Mouse (Mus musculus) erythroblast, embryonic 14.5 days (primary cell): ENCODE data around the gene Arl5c. TPM values are rescaled to one million over a fixed set of nuclear protein-coding genes. Genes with fewer than 3 reads are reported as not detected.

Experiments
- H3K27me3 ChIP-seq: 2 replicates; pipeline ENCODE4 v1.6.1; 2012; ENCODE audit warnings: inconsistent platforms; ENCODE audit not compliant: control insufficient read depth
- H3K36me3 ChIP-seq: 2 replicates; pipeline ENCODE4 v1.6.1; 2012; ENCODE audit warnings: mild to moderate bottlenecking, inconsistent platforms; ENCODE audit not compliant: control insufficient read depth
- H3K4me1 ChIP-seq: 2 replicates; pipeline ENCODE4 v1.6.1; 2012; ENCODE audit warnings: inconsistent platforms; ENCODE audit not compliant: control insufficient read depth
- H3K4me3 ChIP-seq: replicated peaks from 2 replicates; pipeline ENCODE3; 2012; ENCODE audit warnings: moderate library complexity, mild to moderate bottlenecking, inconsistent platforms
- H3K9me3 ChIP-seq: 2 replicates; pipeline ENCODE4 v1.6.1; 2012; ENCODE audit warnings: low read length, inconsistent platforms, mixed read lengths; ENCODE audit not compliant: control insufficient read depth
- GATA1 ChIP-seq: IDR thresholded peaks from 2 replicates; pipeline ENCODE4 v1.6.1; 2012; ENCODE audit warnings: low read length, inconsistent platforms, mixed read lengths
- TAL1 ChIP-seq: IDR thresholded peaks from 3 replicates; pipeline ENCODE4 v1.6.1; 2012; ENCODE audit warnings: low read length, inconsistent platforms, mixed read lengths
- polyA plus RNA-seq: library from polyadenylated mRNA; stranded (reverse); fragments of >175 nt; gene quantifications from 2 replicates; pipeline ENCODE4 v1.2.3, GENCODE M21; 2012

Gene Arl5c
- polyA plus RNA-seq, 1 experiment = not detected

DNA sequence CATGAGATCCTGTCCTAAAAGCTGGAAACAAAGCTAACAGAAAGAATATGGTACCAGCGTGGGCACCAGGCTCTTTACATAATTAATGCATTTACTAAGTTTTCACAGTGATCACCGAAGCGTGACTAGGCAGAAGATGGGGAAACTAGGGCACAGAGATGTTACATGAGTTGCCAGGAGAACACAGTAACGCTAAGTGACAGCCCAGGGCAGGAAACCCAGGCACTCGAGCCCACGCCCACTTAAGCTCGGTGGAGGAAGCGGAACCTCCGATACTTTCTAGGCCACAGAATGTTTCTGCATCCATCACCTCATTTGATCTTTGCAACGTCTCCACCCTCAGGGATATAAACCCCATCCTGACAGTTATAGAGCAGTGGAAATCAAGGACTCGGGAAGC lies 12.1 kb upstream of the Arl5c start:
- no peaks in the 10 kb centered on the region for H3K36me3 ChIP-seq
- H3K9me3 ChIP-seq = no peaks in the 10 kb centered on the region
- H3K4me1 ChIP-seq = peaks cover 9% of the 10 kb centered on the region
- no peak overlapping the region for H3K4me3 ChIP-seq
- H3K27me3 ChIP-seq = peaks cover 23% of the 10 kb centered on the region
- no peak for TF ChIP-seq TAL1
- TF ChIP-seq GATA1 = no peak

DNA sequence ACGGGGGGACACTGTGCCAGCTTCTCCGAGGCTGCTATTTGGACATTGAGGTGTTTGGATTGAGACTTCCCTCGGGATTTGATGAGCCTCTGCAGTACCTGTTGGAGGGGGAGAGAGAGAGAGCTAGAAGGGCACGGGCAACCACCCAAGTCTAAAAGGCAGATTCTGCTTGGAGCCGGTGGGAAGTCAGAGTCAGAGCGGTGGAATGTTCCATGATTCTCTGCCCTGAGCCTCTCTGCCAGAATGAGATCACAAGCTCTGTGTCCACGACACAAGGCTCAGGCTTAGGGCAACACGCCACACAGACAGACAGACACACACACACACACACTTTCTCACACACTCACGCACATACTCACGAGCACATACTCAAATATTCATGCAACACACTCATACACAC lies 9.7 kb upstream of the Arl5c start:
- Histone ChIP-seq H3K4me3 (no peak overlapping the region), H3K9me3 (no peaks in the 10 kb centered on the region; the same call in 1 of the 2 replicates), H3K36me3 (no peaks in the 10 kb centered on the region), H3K27me3 (peaks cover 36% of the 10 kb centered on the region), H3K4me1 (peaks cover 17% of the 10 kb centered on the region)
- TF ChIP-seq TAL1 (no peak), GATA1 (no peak)

DNA sequence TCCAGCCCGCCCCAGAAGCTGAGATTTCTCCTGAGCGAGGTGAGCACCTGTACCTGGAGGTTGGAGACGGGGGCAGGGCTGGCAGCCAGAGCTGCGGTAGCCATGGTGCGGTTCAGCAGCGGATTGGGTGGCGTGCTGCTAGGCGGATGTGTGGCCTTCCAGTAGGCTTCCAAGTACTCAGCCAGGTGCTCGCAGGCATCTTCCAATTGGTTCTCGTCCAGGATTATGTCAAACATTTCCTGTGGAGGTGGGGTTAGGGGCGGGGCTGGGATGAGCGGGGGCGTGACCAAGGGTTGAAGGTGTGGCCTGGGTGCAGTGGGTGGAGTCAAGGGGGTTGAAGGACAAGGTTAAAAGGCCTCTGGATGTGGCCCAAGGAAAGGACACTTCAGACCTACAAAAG lies 9.1 kb upstream of the Arl5c start:
- Histone ChIP-seq H3K4me3 (no peak overlapping the region), H3K4me1 (peaks cover 17% of the 10 kb centered on the region), H3K36me3 (no peaks in the 10 kb centered on the region), H3K27me3 (peaks cover 42% of the 10 kb centered on the region), H3K9me3 (no peaks in the 10 kb centered on the region; the same call in 1 of the 2 replicates)
- TF ChIP-seq GATA1 (no peak), TAL1 (no peak)

DNA sequence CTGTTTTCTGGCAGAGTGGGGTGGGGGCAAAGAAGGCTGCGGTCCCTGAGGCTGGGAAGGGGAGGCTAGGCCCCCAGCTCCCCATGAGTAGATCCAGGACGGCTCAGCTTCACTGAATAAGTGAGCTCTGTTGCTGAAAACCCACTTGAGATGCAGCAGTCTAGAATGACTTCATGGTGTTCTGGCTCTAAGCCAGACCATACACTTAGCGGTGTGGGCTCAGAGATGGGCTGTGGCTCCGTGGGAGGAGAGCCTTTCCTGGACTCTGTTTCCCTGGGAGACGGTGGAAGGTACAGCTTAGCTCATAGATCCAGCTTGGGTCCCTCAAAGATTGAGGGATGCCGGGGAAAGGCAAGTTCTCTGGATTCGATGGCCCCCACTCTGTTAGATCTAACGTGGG lies 8.2 kb upstream of the Arl5c start:
- Histone ChIP-seq H3K36me3 (no peaks in the 10 kb centered on the region), H3K4me3 (no peak overlapping the region), H3K27me3 (peaks cover 49% of the 10 kb centered on the region), H3K4me1 (peaks cover 17% of the 10 kb centered on the region), H3K9me3 (no peaks in the 10 kb centered on the region; the same call in 1 of the 2 replicates)
- TF ChIP-seq GATA1 (no peak), TAL1 (no peak)

DNA sequence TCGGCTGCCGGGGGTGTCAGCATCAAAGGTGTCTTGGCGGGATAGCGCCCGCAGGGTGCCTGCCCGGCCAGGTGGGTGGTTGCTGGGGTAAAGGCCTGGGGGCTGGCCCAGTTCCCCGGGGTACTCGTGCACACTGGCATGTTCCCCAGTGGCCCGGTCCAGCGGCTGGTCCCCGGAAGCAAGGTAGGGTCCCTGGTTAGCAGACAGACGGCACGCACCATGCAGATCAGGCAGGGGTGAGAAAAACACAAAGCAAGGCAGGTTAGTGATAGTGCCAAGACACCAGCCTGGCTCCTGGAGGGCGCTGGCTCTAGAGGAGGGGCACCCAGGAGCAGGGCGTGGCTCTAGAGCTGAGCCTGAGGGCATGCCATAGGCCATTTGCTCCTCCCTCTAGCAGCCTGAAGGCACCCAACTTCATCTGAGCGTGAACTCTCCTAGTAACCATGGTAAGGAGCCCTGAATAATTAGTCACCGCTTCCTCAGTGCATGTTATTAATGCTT lies 7.2 kb upstream of the Arl5c start:
- Histone ChIP-seq H3K9me3 (no peaks in the 10 kb centered on the region; the same call in 1 of the 2 replicates), H3K4me1 (peaks cover 17% of the 10 kb centered on the region), H3K36me3 (no peaks in the 10 kb centered on the region), H3K27me3 (peaks cover 52% of the 10 kb centered on the region), H3K4me3 (no peak overlapping the region)
- TF ChIP-seq GATA1 (no peak), TAL1 (no peak)

DNA sequence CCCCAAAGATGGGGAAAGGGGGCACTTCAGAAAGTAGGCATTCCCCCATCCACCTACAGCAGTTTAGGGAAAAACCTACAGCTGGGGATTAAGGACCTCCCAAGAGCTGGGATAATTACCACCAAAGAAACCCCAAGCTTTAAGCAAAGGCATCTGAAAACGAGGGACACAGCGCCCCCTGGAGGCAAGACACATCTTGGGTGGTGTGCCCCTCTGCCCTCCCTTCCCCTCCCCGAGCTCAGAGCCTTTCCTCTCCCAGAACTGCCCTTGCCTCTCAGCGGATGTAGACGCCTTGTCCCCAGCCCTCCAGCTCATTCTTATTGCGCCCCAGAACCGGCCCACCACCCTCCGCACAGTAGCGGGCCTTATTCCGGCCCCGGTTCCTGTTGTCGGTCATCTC lies 6.6 kb upstream of the Arl5c start:
- H3K4me1 ChIP-seq = peaks cover 17% of the 10 kb centered on the region
- peaks cover 54% of the 10 kb centered on the region for H3K27me3 ChIP-seq
- H3K4me3 ChIP-seq = no peak overlapping the region
- H3K36me3 ChIP-seq = no peaks in the 10 kb centered on the region
- TF ChIP-seq GATA1 = no peak
- no peak for TF ChIP-seq TAL1
- H3K9me3 ChIP-seq = no peaks in the 10 kb centered on the region; the same call in 1 of the 2 replicates

DNA sequence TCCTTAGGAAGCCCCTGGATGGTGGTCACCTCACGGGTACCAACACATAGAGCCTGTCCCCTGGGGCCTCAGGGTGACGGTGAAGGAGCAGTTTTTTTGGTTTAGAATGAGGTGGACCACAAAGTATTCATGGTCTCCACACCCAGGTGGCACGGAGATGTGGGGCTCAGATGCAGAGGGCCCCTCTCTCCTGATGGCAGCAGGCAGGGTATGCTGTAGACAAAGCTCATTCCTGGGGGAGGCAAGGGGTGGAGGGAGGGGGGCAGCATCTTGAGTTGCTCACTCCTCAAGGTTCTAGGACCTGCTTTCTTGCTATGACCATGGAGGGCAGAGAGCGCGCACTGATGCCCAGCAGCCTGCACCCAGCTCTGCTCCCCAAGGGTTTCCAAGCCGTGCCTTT lies 6.0 kb upstream of the Arl5c start:
- Histone ChIP-seq H3K27me3 (peaks cover 54% of the 10 kb centered on the region), H3K4me1 (peaks cover 17% of the 10 kb centered on the region), H3K36me3 (no peaks in the 10 kb centered on the region), H3K4me3 (no peak overlapping the region), H3K9me3 (no peaks in the 10 kb centered on the region; the same call in 1 of the 2 replicates)
- no peak for TF ChIP-seq TAL1
- TF ChIP-seq GATA1 = no peak

DNA sequence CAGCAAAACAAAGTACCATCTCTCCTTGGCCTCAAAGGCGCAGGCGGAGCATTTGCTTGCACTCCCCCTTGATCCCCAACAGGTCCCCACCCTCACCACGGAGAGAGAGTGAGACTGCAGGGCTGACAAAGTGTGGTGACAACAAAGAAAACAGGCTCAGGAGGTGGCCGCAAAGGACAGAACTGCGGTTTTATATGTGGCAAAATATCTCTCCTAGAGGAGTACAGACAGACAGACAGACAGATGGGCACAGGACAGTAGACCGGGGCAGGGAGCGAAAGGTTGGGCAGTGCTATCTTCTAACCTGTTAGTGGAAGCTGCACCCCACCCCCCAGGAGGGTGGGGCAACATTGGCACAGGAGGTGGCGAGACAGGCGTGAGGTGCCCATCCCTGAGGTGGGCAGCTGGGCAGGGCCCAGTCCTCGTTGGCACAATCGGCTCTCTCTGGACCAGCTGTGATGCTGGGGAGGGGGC lies 5.4 kb upstream of the Arl5c start:
- H3K27me3 ChIP-seq = peaks cover 54% of the 10 kb centered on the region
- H3K4me3 ChIP-seq = no peak overlapping the region
- no peak for TF ChIP-seq GATA1
- TF ChIP-seq TAL1 = no peak
- peaks cover 17% of the 10 kb centered on the region for H3K4me1 ChIP-seq
- H3K36me3 ChIP-seq = no peaks in the 10 kb centered on the region
- H3K9me3 ChIP-seq = no peaks in the 10 kb centered on the region; the same call in 1 of the 2 replicates

DNA sequence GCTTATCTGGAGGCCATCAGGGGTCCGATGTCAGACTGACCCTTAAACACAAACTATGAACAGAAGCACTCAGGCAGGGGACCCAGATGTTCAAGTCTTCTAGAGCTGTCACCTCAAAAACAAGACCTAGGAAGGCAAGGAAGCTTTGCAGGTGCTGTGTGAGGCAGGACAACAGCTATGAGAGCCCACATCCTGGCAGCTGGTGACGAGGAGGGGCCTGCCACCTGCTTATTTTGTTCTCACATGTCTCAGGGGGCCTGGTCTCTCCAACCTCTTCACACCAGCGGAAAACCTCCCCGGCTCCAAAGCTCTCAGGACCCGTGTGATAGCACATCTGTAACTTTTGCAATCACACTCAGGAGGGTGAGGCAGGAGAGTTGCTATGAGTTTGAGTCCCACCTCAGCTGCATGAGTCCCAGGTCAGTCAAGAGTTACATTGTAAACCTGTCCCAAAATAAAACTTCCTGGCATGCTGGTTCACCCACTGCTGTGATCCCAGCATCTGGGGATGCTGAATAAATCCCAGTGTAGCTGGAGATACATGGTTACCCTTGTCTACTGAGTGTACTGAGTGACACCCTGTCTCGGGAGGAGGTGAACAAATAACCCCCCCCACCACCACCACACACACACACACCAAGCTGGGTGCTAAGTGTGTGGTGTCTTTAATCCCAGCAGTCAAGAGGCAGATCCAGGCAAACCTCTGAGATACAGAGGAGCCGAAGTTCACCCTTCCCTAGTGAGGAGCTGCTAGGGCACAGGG lies 4.6 kb upstream of the Arl5c start:
- TF ChIP-seq TAL1 (no peak), GATA1 (no peak)
- Histone ChIP-seq H3K27me3 (peaks cover 60% of the 10 kb centered on the region), H3K36me3 (no peaks in the 10 kb centered on the region), H3K4me3 (no peak overlapping the region), H3K4me1 (peaks cover 21% of the 10 kb centered on the region), H3K9me3 (no peaks in the 10 kb centered on the region; the same call in 1 of the 2 replicates)

DNA sequence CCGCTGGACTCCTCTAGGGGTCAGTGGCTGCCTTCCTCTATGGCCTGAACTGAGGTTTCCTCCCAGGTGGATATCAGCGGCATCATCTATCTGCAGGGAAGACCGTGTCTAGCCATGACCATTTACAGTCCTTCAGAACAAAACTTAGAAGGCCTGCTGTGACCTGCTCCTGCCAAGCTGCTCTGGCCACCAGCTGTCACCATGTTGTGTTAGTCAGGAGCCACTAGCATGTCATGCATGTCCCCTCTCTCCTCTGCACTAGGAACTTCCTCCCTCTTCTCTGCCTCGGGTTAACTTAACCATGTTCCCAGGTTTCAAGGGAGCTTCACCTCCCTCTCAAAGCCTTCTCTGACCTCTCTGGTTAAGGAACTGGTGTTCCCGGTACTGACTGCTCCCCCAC lies 3.8 kb upstream of the Arl5c start:
- Histone ChIP-seq H3K4me1 (peaks cover 25% of the 10 kb centered on the region), H3K27me3 (peaks cover 63% of the 10 kb centered on the region), H3K36me3 (no peaks in the 10 kb centered on the region), H3K9me3 (no peaks in the 10 kb centered on the region; the same call in 1 of the 2 replicates), H3K4me3 (no peak overlapping the region)
- TF ChIP-seq GATA1 = no peak
- no peak for TF ChIP-seq TAL1
